Mouse (Mus musculus): Measurements from ENCODE around the gene Coq10b.

The Coq10b gene

GRCm38 (mm10) chr1:55109066-55109766 is 56.6 kb downstream of the Coq10b start:
- DNase-seq: no peak
